Mouse (Mus musculus): ENCODE measurements around the gene Cenpn.

- peak; percentile 35 for TF ChIP-seq CTCF (IDR thresholded peaks at IDR 0.05)
- no peak for TF ChIP-seq POLR2A (IDR thresholded peaks at IDR 0.05; ENCODE audit: insufficient read depth, low read depth, low read length)
- TF ChIP-seq EP300 (IDR thresholded peaks at IDR 0.05; ENCODE audit: insufficient read depth, low read depth, low read length) = no peak
Observed at GRCm38 (mm10) chr8:116989842-116990241, 68.3 kb downstream of the Cenpn start.

Data from heart, adult 2 months (tissue).